Mouse (Mus musculus): ENCODE data around the gene Elovl1. TPM values are rescaled to one million over a fixed set of nuclear protein-coding genes. Genes with fewer than 3 reads are reported as not detected.

Elovl1 gene
- polyA plus RNA-seq, 1 experiment from 2014 or later = 46.8 TPM

DNA sequence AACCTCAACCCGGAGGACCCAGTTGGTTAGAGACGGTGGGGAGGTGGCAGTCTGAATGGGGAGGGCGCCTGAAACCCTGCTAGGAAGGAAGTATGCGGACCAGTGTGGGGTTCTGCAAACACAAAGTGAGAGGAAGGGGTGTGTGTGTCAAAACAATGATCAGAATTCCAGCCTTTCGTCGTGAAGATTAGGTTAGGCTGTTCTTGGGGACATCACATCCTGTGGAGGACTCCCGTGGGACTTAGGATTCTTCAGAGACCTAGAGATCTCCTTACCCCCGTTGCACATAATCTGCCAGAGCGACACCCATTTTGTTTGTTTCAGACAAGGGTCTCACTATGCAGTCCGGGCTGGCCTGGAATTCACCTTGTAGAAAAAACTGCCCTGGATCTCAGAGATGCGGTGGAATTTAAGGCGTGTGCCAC is 9.9 kb downstream of the Elovl1 start:
- Histone ChIP-seq H3K4me2 (replicated peaks; ENCODE audit: low read depth, low read length) (peak overlapping the region; percentile 92), H3K9ac (ENCODE audit: low read depth, low read length) (peak overlapping the region; percentile 64), H3K4me1 (replicated peaks; ENCODE audit: control insufficient read depth, insufficient read depth, low read length) (peaks cover 11% of the 10 kb centered on the region; the same call in 1 of the 2 replicates), H3K9me3 (ENCODE audit: control insufficient read depth, low read length) (no peaks in the 10 kb centered on the region), H3K27me3 (ENCODE audit: control insufficient read depth, insufficient read depth, low read length) (no peaks in the 10 kb centered on the region), H3K4me3 (ENCODE audit: low read depth, low read length) (peak overlapping the region; percentile 69), H3K27ac (ENCODE audit: low read depth, low read length) (peak overlapping the region; percentile 79), H3K36me3 (ENCODE audit: control insufficient read depth, insufficient read depth, low read length) (0 out of 2 replicates have a peak, but pooled peaks cover 4% of the 10 kb centered on the region)
- 8% methylated on average over 12 of the region's 12 CpGs for WGBS
- ATAC-seq (ENCODE audit: low FRiP score) (peak; percentile 34; the same call in 1 of the 2 replicates), DNase-seq (ENCODE audit: low spot score) (peak; percentile 59)

DNA sequence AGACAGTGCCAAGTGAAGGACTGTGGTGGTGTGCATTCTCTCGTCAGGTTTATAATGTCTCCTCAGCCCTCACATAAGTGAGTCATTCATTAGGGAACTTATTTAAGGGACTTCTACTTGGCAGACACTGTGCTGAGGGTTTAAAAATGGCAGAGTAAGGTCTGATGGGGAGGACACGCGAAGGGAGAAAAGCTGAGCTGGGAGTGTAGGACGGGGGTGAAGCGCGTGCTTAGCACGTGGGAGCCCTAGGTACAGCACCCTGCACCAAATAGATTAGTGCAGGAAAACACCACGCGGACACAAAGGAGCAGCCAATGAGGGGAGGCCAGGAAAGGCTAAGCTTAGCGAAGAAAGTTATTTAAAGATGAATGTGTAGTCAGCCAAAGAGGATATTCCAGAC is 17.2 kb downstream of the Elovl1 start:
- H3K27ac ChIP-seq (ENCODE audit: low read depth, low read length) = no peak overlapping the region
- ATAC-seq (ENCODE audit: low FRiP score) (no peak), DNase-seq (ENCODE audit: low spot score) (no peak)
- H3K4me2 ChIP-seq (replicated peaks; ENCODE audit: low read depth, low read length) = no peak overlapping the region
- H3K36me3 ChIP-seq (ENCODE audit: control insufficient read depth, insufficient read depth, low read length) = no peaks in the 10 kb centered on the region
- no peaks in the 10 kb centered on the region for H3K9me3 ChIP-seq (ENCODE audit: control insufficient read depth, low read length)
- H3K27me3 ChIP-seq (ENCODE audit: control insufficient read depth, insufficient read depth, low read length) = no peaks in the 10 kb centered on the region; the same call in 1 of the 2 replicates
- WGBS = 84% methylated on average over 10 of the region's 10 CpGs
- H3K9ac ChIP-seq (ENCODE audit: low read depth, low read length) = no peak overlapping the region
- H3K4me1 ChIP-seq (replicated peaks; ENCODE audit: control insufficient read depth, insufficient read depth, low read length) = 0 out of 2 replicates have a peak, but pooled peaks cover 3% of the 10 kb centered on the region
- no peak overlapping the region for H3K4me3 ChIP-seq (ENCODE audit: low read depth, low read length)

DNA sequence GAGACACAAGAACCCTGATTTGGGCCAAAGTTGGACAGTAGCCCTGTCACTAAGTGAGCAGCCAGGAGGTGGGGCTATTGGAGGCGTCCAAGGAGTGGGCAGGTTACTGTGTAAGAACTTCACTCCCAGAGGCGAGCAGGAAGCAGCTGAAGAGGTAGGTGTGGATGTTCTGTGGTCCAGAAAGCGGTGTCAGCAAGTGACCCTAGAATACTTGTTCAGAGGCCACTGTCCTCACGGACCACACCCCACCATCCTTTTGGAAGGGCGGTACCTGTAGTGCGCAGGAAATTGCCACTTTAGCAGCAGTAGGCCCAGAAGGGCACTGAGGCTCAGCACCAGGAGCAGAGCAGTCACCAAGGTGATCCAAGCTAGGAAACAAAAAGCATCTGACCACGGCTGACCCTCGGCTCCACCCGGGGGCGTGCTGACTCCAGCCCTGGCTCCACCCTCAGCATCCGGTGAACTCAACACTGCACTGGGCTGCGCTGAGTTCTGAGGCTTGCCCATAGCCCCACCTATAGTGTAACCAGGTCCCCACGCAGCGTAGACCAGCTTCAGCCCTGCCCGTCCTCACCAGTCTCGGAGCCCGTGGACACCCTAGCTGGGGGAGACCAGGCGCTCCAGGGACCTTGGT is 18.0 kb downstream of the Elovl1 start:
- ATAC-seq (ENCODE audit: low FRiP score) (peak; percentile 80), DNase-seq (ENCODE audit: low spot score) (peak; percentile 31)
- Histone ChIP-seq H3K36me3 (ENCODE audit: control insufficient read depth, insufficient read depth, low read length) (no peaks in the 10 kb centered on the region), H3K4me3 (ENCODE audit: low read depth, low read length) (peak overlapping the region; percentile 39), H3K27me3 (ENCODE audit: control insufficient read depth, insufficient read depth, low read length) (no peaks in the 10 kb centered on the region; the same call in 1 of the 2 replicates), H3K4me1 (replicated peaks; ENCODE audit: control insufficient read depth, insufficient read depth, low read length) (0 out of 2 replicates have a peak, but pooled peaks cover 3% of the 10 kb centered on the region), H3K27ac (ENCODE audit: low read depth, low read length) (no peak overlapping the region), H3K4me2 (replicated peaks; ENCODE audit: low read depth, low read length) (peak overlapping the region; percentile 65), H3K9ac (ENCODE audit: low read depth, low read length) (peak overlapping the region; percentile 49; the same call in 1 of the 2 replicates), H3K9me3 (ENCODE audit: control insufficient read depth, low read length) (no peaks in the 10 kb centered on the region)
- 21% methylated on average over 18 of the region's 18 CpGs for WGBS

DNA sequence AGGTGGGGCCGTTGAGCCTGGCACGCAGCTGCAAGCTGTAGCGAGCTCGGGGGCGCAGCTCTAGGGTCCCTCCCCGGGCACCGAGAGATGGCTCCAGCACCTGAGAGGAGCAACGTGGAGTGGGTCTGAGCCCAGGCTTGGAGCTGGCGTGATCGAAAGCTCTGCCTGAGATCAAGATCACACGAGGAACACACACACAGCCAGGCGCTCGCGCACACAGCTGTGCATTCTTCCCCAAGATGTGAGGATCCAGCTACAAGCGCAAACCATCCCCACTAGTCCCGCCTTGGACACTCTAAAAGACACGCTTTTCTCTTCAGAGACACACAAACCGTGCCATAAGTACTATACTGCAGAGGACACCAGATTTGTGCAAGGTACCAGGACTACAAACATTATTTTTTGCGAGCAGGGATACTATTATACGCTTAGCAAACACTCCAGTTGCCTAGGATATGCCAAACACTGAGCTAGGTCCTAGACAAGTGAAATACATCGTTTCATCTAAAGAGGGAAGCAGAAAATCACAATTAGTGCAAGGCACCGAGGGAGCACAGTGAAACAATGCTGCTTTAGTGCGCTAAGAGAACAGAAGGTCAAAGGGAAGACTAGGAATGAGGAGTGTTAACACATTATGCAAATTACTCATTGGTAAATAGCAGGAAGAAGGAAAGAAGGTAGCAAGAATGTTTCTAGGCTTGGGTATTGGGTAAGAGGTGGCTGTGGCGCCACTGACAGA is 18.7 kb downstream of the Elovl1 start:
- peak; percentile 57 for DNase-seq (ENCODE audit: low spot score)
- Histone ChIP-seq H3K27ac (ENCODE audit: low read depth, low read length) (no peak overlapping the region), H3K4me1 (replicated peaks; ENCODE audit: control insufficient read depth, insufficient read depth, low read length) (0 out of 2 replicates have a peak, but pooled peaks cover 3% of the 10 kb centered on the region), H3K9ac (ENCODE audit: low read depth, low read length) (peak overlapping the region; percentile 49; the same call in 1 of the 2 replicates), H3K4me2 (replicated peaks; ENCODE audit: low read depth, low read length) (peak overlapping the region; percentile 65), H3K4me3 (ENCODE audit: low read depth, low read length) (peak overlapping the region; percentile 39), H3K27me3 (ENCODE audit: control insufficient read depth, insufficient read depth, low read length) (no peaks in the 10 kb centered on the region; the same call in 1 of the 2 replicates), H3K36me3 (ENCODE audit: control insufficient read depth, insufficient read depth, low read length) (no peaks in the 10 kb centered on the region), H3K9me3 (ENCODE audit: control insufficient read depth, low read length) (no peaks in the 10 kb centered on the region)
- peak; percentile 36 for ATAC-seq (ENCODE audit: low FRiP score)
- WGBS = 25% methylated on average over 24 of the region's 24 CpGs

DNA sequence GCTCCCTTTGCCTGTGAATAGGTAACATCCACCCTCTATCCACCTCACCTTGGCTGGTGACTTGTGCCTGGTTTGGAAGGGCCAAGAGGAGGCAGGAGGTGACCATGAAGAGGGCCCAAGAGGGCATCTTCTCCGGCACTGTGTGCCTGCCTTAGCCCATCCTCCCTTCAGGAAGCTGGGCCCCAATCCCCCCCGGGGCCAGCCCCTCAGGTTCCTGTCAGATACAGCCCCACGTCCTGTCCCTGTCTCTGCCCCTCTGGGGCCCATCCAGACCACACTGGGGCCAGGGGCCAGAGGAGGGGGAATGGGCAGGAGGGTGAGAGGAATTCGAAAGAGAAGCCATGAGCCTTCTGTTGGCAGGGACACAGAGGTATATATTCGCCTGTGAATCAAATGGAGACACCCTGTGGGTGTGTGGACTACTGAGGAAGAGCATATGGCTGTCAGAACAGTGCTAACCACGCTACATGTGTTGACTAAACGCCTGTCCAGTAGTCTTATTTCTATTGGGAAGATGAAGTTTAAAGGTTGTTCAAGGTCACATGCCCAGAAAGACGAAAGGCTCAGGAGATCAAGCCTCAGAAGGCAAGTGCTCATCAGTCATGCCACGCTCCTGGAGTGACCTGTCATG is 29.6 kb downstream of the Elovl1 start, which contains the start of gene Mpl:
Gene Mpl (minus strand): TSS at position 169 of the 631 bp plus-strand sequence.
- Histone ChIP-seq H3K9me3 (ENCODE audit: control insufficient read depth, low read length) (no peaks in the 10 kb centered on the region), H3K9ac (ENCODE audit: low read depth, low read length) (no peak within 1 kb of the TSS), H3K27ac (ENCODE audit: low read depth, low read length) (no peak within 1 kb of the TSS), H3K27me3 (ENCODE audit: control insufficient read depth, insufficient read depth, low read length) (no peaks in the 10 kb centered on the region), H3K36me3 (ENCODE audit: control insufficient read depth, insufficient read depth, low read length) (no peaks in the 10 kb centered on the region), H3K4me3 (ENCODE audit: low read depth, low read length) (no peak within 1 kb of the TSS), H3K4me1 (replicated peaks; ENCODE audit: control insufficient read depth, insufficient read depth, low read length) (no peaks in the 10 kb centered on the region), H3K4me2 (replicated peaks; ENCODE audit: low read depth, low read length) (no peak within 1 kb of the TSS)
- 69% methylated on average over 9 of the region's 9 CpGs for WGBS
- no peak for DNase-seq (ENCODE audit: low spot score)
- ATAC-seq (ENCODE audit: low FRiP score) = no peak

DNA sequence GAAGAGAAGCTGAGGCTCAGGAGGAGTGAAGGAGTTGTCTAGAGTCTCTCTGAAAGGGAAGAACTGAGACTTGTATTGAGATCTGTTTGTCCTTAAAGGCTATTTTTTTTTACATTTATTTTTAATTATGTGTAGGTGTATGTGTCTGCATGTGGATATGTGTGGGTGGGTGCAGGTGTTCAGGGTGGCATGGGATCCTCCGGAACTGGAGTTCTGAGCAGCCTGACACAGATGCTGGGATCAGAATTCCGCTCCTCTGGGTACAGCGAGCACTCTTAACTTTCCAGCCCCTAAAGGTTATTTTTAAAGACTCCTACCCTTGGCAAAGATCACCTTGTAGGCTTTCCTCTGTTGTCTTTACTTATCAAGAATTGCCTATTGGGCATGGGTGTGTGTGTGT is 37.1 kb downstream of the Elovl1 start:
- H3K4me1 ChIP-seq (replicated peaks; ENCODE audit: control insufficient read depth, insufficient read depth, low read length) = no peaks in the 10 kb centered on the region
- no peaks in the 10 kb centered on the region for H3K9me3 ChIP-seq (ENCODE audit: control insufficient read depth, low read length)
- no peak for ATAC-seq (ENCODE audit: low FRiP score)
- no peak overlapping the region for H3K9ac ChIP-seq (ENCODE audit: low read depth, low read length)
- DNase-seq (ENCODE audit: low spot score) = no peak
- no peak overlapping the region for H3K27ac ChIP-seq (ENCODE audit: low read depth, low read length)
- H3K4me3 ChIP-seq (ENCODE audit: low read depth, low read length) = no peak overlapping the region
- H3K36me3 ChIP-seq (ENCODE audit: control insufficient read depth, insufficient read depth, low read length) = no peaks in the 10 kb centered on the region
- 97% methylated on average over 3 of the region's 3 CpGs for WGBS
- H3K4me2 ChIP-seq (replicated peaks; ENCODE audit: low read depth, low read length) = no peak overlapping the region
- no peaks in the 10 kb centered on the region for H3K27me3 ChIP-seq (ENCODE audit: control insufficient read depth, insufficient read depth, low read length)

DNA sequence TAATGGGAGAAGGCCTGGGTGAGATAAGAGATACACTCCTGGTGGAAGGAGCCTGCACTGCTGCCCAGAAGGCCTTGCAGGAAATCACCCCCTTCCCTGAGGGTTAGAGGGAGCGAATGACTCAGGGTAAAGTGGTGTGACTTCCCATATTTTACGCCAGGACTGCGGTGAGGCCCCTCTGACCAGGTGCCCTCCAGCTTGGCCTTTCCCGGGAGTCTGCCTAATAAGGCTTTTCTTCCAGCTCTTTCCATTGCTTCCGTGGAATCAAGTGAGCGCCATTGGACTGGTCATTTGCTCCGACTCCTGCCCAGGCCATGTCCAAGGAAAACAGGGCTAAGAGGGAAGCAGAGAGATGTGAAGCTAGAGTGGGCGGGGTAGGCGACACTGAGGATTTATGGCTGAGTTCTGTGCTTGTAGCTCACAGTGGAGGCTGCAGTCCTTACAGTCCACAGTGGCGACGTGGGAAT is 37.8 kb downstream of the Elovl1 start:
- H3K27ac ChIP-seq (ENCODE audit: low read depth, low read length) = no peak overlapping the region
- no peak overlapping the region for H3K4me3 ChIP-seq (ENCODE audit: low read depth, low read length)
- H3K27me3 ChIP-seq (ENCODE audit: control insufficient read depth, insufficient read depth, low read length) = no peaks in the 10 kb centered on the region
- ATAC-seq (ENCODE audit: low FRiP score) (no peak), DNase-seq (ENCODE audit: low spot score) (no peak)
- H3K4me2 ChIP-seq (replicated peaks; ENCODE audit: low read depth, low read length) = no peak overlapping the region
- H3K36me3 ChIP-seq (ENCODE audit: control insufficient read depth, insufficient read depth, low read length) = no peaks in the 10 kb centered on the region
- 60% methylated on average over 10 of the region's 11 CpGs for WGBS
- H3K9me3 ChIP-seq (ENCODE audit: control insufficient read depth, low read length) = no peaks in the 10 kb centered on the region
- no peak overlapping the region for H3K9ac ChIP-seq (ENCODE audit: low read depth, low read length)
- H3K4me1 ChIP-seq (replicated peaks; ENCODE audit: control insufficient read depth, insufficient read depth, low read length) = no peaks in the 10 kb centered on the region

DNA sequence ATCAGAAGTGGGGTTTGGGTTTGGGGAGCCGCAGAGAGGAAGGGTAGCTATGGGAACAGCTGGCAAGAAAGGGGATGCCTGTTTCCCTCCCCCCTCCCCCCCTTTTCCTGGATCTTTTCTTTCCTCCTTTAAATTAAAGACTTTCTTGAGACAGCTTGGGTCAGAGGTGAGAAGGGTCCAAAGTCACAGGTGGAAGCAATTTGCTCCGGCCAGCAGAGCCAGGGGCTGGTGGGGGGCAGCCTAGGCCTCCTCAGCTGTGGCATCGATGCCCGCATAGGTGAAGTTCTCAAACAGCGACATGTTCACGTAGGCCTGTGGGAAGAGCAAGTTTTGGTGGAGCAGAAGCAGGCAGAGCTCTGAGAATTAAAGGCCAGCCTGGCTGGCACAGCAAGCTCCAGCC is 43.4 kb downstream of the Elovl1 start:
- H3K9ac ChIP-seq (ENCODE audit: low read depth, low read length) = no peak overlapping the region
- H3K4me3 ChIP-seq (ENCODE audit: low read depth, low read length) = no peak overlapping the region
- DNase-seq (ENCODE audit: low spot score) = no peak
- no peak for ATAC-seq (ENCODE audit: low FRiP score)
- no peaks in the 10 kb centered on the region for H3K4me1 ChIP-seq (replicated peaks; ENCODE audit: control insufficient read depth, insufficient read depth, low read length)
- no peaks in the 10 kb centered on the region for H3K36me3 ChIP-seq (ENCODE audit: control insufficient read depth, insufficient read depth, low read length)
- no peaks in the 10 kb centered on the region for H3K27me3 ChIP-seq (ENCODE audit: control insufficient read depth, insufficient read depth, low read length)
- H3K27ac ChIP-seq (ENCODE audit: low read depth, low read length) = no peak overlapping the region
- 65% methylated on average over 6 of the region's 6 CpGs for WGBS
- no peaks in the 10 kb centered on the region for H3K9me3 ChIP-seq (ENCODE audit: control insufficient read depth, low read length)
- no peak overlapping the region for H3K4me2 ChIP-seq (replicated peaks; ENCODE audit: low read depth, low read length)

Data from hindbrain, embryonic 11.5 days (tissue).